Mouse (Mus musculus): ENCODE data around the gene Tanc1.

Tanc1 gene

GRCm38 (mm10) chr2:59721758-59722157, 109.9 kb downstream of the Tanc1 start:
- no peak for DNase-seq

GRCm38 (mm10) chr2:59723311-59723710, 111.5 kb downstream of the Tanc1 start:
- DNase-seq = no peak

GRCm38 (mm10) chr2:59725518-59726185, 113.8 kb downstream of the Tanc1 start:
- no peak for DNase-seq

- no peak for DNase-seq
Measured at GRCm38 (mm10) chr2:59731831-59732230, 120.0 kb downstream of the Tanc1 start.

GRCm38 (mm10) chr2:59733410-59733809, 121.6 kb downstream of the Tanc1 start:
- no peak for DNase-seq

GRCm38 (mm10) chr2:59736401-59736898, 124.6 kb downstream of the Tanc1 start:
- no peak for DNase-seq

GRCm38 (mm10) chr2:59737368-59737767, 125.5 kb downstream of the Tanc1 start:
- DNase-seq = no peak

- DNase-seq = no peak
Measured at GRCm38 (mm10) chr2:59738356-59738755, 126.5 kb downstream of the Tanc1 start.

GRCm38 (mm10) chr2:59739036-59739435, 127.2 kb downstream of the Tanc1 start:
- no peak for DNase-seq

GRCm38 (mm10) chr2:59742500-59743116, 130.8 kb downstream of the Tanc1 start:
- no peak for DNase-seq

GRCm38 (mm10) chr2:59745428-59745827, 133.6 kb downstream of the Tanc1 start:
- DNase-seq = peak; percentile 50

- no peak for DNase-seq
Measured at GRCm38 (mm10) chr2:59746070-59746469, 134.2 kb downstream of the Tanc1 start.

GRCm38 (mm10) chr2:59747757-59748156, 135.9 kb downstream of the Tanc1 start:
- no peak for DNase-seq

- no peak for DNase-seq
Measured at GRCm38 (mm10) chr2:59749371-59749770, 137.5 kb downstream of the Tanc1 start.

- no peak for DNase-seq
Measured at GRCm38 (mm10) chr2:59751172-59751571, 139.3 kb downstream of the Tanc1 start.

GRCm38 (mm10) chr2:59752148-59752547, 140.3 kb downstream of the Tanc1 start:
- DNase-seq = no peak

GRCm38 (mm10) chr2:59752766-59753165, 140.9 kb downstream of the Tanc1 start:
- DNase-seq = no peak

GRCm38 (mm10) chr2:59756137-59756753, 144.4 kb downstream of the Tanc1 start:
- no peak for DNase-seq

- DNase-seq = no peak
Measured at GRCm38 (mm10) chr2:59757015-59757414, 145.2 kb downstream of the Tanc1 start.

- no peak for DNase-seq
Measured at GRCm38 (mm10) chr2:59758139-59758918, 146.5 kb downstream of the Tanc1 start.

GRCm38 (mm10) chr2:59760731-59761130, 148.9 kb downstream of the Tanc1 start:
- DNase-seq = no peak

- no peak for DNase-seq
Measured at GRCm38 (mm10) chr2:59761183-59761582, 149.3 kb downstream of the Tanc1 start.

- DNase-seq = no peak
Measured at GRCm38 (mm10) chr2:59762277-59762676, 150.4 kb downstream of the Tanc1 start.

All from thymus, postnatal 25 days (tissue).